Mouse (Mus musculus): ENCODE measurements around the gene Oaz1. TPM values are rescaled to one million over a fixed set of nuclear protein-coding genes. Genes with fewer than 3 reads are reported as not detected.
"Not testable (repeated sequence)": the region's sequence is repeated elsewhere in the genome, so short reads cannot be mapped to it uniquely, and the experiment has no call there.

The Oaz1 gene
- polyA plus RNA-seq, 1 experiment from 2014 or later = 1,560 TPM

- not testable (repeated sequence) for H3K9ac ChIP-seq (ENCODE audit: low read length); H3K27me3 ChIP-seq (ENCODE audit: control insufficient read depth, insufficient read depth, low read length); H3K27ac ChIP-seq (ENCODE audit: low read length); H3K4me1 ChIP-seq (ENCODE audit: control insufficient read depth, insufficient read depth, low read length); H3K36me3 ChIP-seq (ENCODE audit: control insufficient read depth, insufficient read depth, low read length); H3K4me2 ChIP-seq (ENCODE audit: low read depth, low read length); H3K9me3 ChIP-seq (replicated peaks; ENCODE audit: control insufficient read depth, low read length); H3K4me3 ChIP-seq (replicated peaks; ENCODE audit: low read length); ATAC-seq (ENCODE audit: insufficient read depth, low FRiP score)
- WGBS = 70% methylated on average over 3 of the region's 3 CpGs
Observed at GRCm38 (mm10) chr10:80816303-80816702, 10.2 kb upstream of the Oaz1 start.

GRCm38 (mm10) chr10:80817164-80817563 lies 9.3 kb upstream of the Oaz1 start:
- H3K36me3 ChIP-seq (ENCODE audit: control insufficient read depth, insufficient read depth, low read length) = no peaks in the 10 kb centered on the region
- no peaks in the 10 kb centered on the region for H3K9me3 ChIP-seq (replicated peaks; ENCODE audit: control insufficient read depth, low read length)
- H3K4me2 ChIP-seq (ENCODE audit: low read depth, low read length) = no peak overlapping the region
- no peak overlapping the region for H3K4me3 ChIP-seq (replicated peaks; ENCODE audit: low read length)
- H3K9ac ChIP-seq (ENCODE audit: low read length) = no peak overlapping the region
- H3K27me3 ChIP-seq (ENCODE audit: control insufficient read depth, insufficient read depth, low read length) = no peaks in the 10 kb centered on the region
- ATAC-seq (ENCODE audit: insufficient read depth, low FRiP score) = no peak
- 53% methylated on average over 2 of the region's 2 CpGs for WGBS
- no peak overlapping the region for H3K27ac ChIP-seq (ENCODE audit: low read length)
- H3K4me1 ChIP-seq (ENCODE audit: control insufficient read depth, insufficient read depth, low read length) = no peaks in the 10 kb centered on the region

GRCm38 (mm10) chr10:80817955-80818354 lies 8.5 kb upstream of the Oaz1 start:
- ATAC-seq (ENCODE audit: insufficient read depth, low FRiP score); H3K4me3 ChIP-seq (replicated peaks; ENCODE audit: low read length); H3K4me2 ChIP-seq (ENCODE audit: low read depth, low read length); H3K36me3 ChIP-seq (ENCODE audit: control insufficient read depth, insufficient read depth, low read length); H3K4me1 ChIP-seq (ENCODE audit: control insufficient read depth, insufficient read depth, low read length); H3K9ac ChIP-seq (ENCODE audit: low read length); H3K27me3 ChIP-seq (ENCODE audit: control insufficient read depth, insufficient read depth, low read length); H3K27ac ChIP-seq (ENCODE audit: low read length); H3K9me3 ChIP-seq (replicated peaks; ENCODE audit: control insufficient read depth, low read length): not testable (repeated sequence)
- WGBS = 83% methylated on average over 7 of the region's 7 CpGs

GRCm38 (mm10) chr10:80818599-80819281 lies 7.7 kb upstream of the Oaz1 start:
- no peaks in the 10 kb centered on the region for H3K9me3 ChIP-seq (replicated peaks; ENCODE audit: control insufficient read depth, low read length)
- peak overlapping the region; percentile 43; the same call in 1 of the 2 replicates for H3K27ac ChIP-seq (ENCODE audit: low read length)
- peak; percentile 74; the same call in 1 of the 2 replicates for ATAC-seq (ENCODE audit: insufficient read depth, low FRiP score)
- H3K9ac ChIP-seq (ENCODE audit: low read length) = no peak overlapping the region
- no peaks in the 10 kb centered on the region for H3K36me3 ChIP-seq (ENCODE audit: control insufficient read depth, insufficient read depth, low read length)
- H3K4me3 ChIP-seq (replicated peaks; ENCODE audit: low read length) = no peak overlapping the region
- H3K27me3 ChIP-seq (ENCODE audit: control insufficient read depth, insufficient read depth, low read length) = no peaks in the 10 kb centered on the region
- WGBS = 50% methylated on average over 6 of the region's 6 CpGs
- no peaks in the 10 kb centered on the region for H3K4me1 ChIP-seq (ENCODE audit: control insufficient read depth, insufficient read depth, low read length)
- H3K4me2 ChIP-seq (ENCODE audit: low read depth, low read length) = no peak overlapping the region

- no peak overlapping the region for H3K4me2 ChIP-seq (ENCODE audit: low read depth, low read length)
- H3K4me3 ChIP-seq (replicated peaks; ENCODE audit: low read length) = no peak overlapping the region
- H3K36me3 ChIP-seq (ENCODE audit: control insufficient read depth, insufficient read depth, low read length) = no peaks in the 10 kb centered on the region
- H3K9ac ChIP-seq (ENCODE audit: low read length) = no peak overlapping the region; the same call in 1 of the 2 replicates
- H3K27me3 ChIP-seq (ENCODE audit: control insufficient read depth, insufficient read depth, low read length) = no peaks in the 10 kb centered on the region
- ATAC-seq (ENCODE audit: insufficient read depth, low FRiP score) = no peak
- H3K4me1 ChIP-seq (ENCODE audit: control insufficient read depth, insufficient read depth, low read length) = no peaks in the 10 kb centered on the region
- no peaks in the 10 kb centered on the region for H3K9me3 ChIP-seq (replicated peaks; ENCODE audit: control insufficient read depth, low read length)
- WGBS = 32% methylated on average over 3 of the region's 3 CpGs
- peak overlapping the region; percentile 43 for H3K27ac ChIP-seq (ENCODE audit: low read length)
Observed at GRCm38 (mm10) chr10:80819406-80819805, 7.0 kb upstream of the Oaz1 start.

GRCm38 (mm10) chr10:80821991-80822390 lies 4.5 kb upstream of the Oaz1 start:
- Histone ChIP-seq H3K4me3 (replicated peaks; ENCODE audit: low read length) (no peak overlapping the region), H3K27me3 (ENCODE audit: control insufficient read depth, insufficient read depth, low read length) (no peaks in the 10 kb centered on the region), H3K36me3 (ENCODE audit: control insufficient read depth, insufficient read depth, low read length) (no peaks in the 10 kb centered on the region), H3K4me1 (ENCODE audit: control insufficient read depth, insufficient read depth, low read length) (peaks cover 4% of the 10 kb centered on the region; the same call in 1 of the 2 replicates), H3K9me3 (replicated peaks; ENCODE audit: control insufficient read depth, low read length) (no peaks in the 10 kb centered on the region), H3K9ac (ENCODE audit: low read length) (no peak overlapping the region), H3K4me2 (ENCODE audit: low read depth, low read length) (no peak overlapping the region), H3K27ac (ENCODE audit: low read length) (no peak overlapping the region)
- 48% methylated on average over 2 of the region's 2 CpGs for WGBS
- no peak for ATAC-seq (ENCODE audit: insufficient read depth, low FRiP score)

GRCm38 (mm10) chr10:80822528-80822927 lies 3.9 kb upstream of the Oaz1 start:
- Histone ChIP-seq H3K36me3 (ENCODE audit: control insufficient read depth, insufficient read depth, low read length) (no peaks in the 10 kb centered on the region), H3K27me3 (ENCODE audit: control insufficient read depth, insufficient read depth, low read length) (no peaks in the 10 kb centered on the region), H3K27ac (ENCODE audit: low read length) (no peak overlapping the region), H3K4me1 (ENCODE audit: control insufficient read depth, insufficient read depth, low read length) (peaks cover 4% of the 10 kb centered on the region; the same call in 1 of the 2 replicates), H3K4me2 (ENCODE audit: low read depth, low read length) (no peak overlapping the region), H3K4me3 (replicated peaks; ENCODE audit: low read length) (no peak overlapping the region), H3K9me3 (replicated peaks; ENCODE audit: control insufficient read depth, low read length) (no peaks in the 10 kb centered on the region), H3K9ac (ENCODE audit: low read length) (no peak overlapping the region)
- ATAC-seq (ENCODE audit: insufficient read depth, low FRiP score) = no peak
- WGBS = 89% methylated on average over 5 of the region's 5 CpGs

GRCm38 (mm10) chr10:80823316-80823715 lies 3.1 kb upstream of the Oaz1 start:
- Histone ChIP-seq H3K4me3 (replicated peaks; ENCODE audit: low read length) (no peak overlapping the region), H3K27me3 (ENCODE audit: control insufficient read depth, insufficient read depth, low read length) (no peaks in the 10 kb centered on the region), H3K9me3 (replicated peaks; ENCODE audit: control insufficient read depth, low read length) (no peaks in the 10 kb centered on the region), H3K27ac (ENCODE audit: low read length) (no peak overlapping the region), H3K4me2 (ENCODE audit: low read depth, low read length) (no peak overlapping the region), H3K9ac (ENCODE audit: low read length) (no peak overlapping the region), H3K36me3 (ENCODE audit: control insufficient read depth, insufficient read depth, low read length) (no peaks in the 10 kb centered on the region), H3K4me1 (ENCODE audit: control insufficient read depth, insufficient read depth, low read length) (peaks cover 10% of the 10 kb centered on the region)
- WGBS = 89% methylated on average over 1 of the region's 1 CpGs
- ATAC-seq (ENCODE audit: insufficient read depth, low FRiP score) = no peak

GRCm38 (mm10) chr10:80823847-80824643 lies 2.4 kb upstream of the Oaz1 start:
- Histone ChIP-seq H3K27me3 (ENCODE audit: control insufficient read depth, insufficient read depth, low read length) (no peaks in the 10 kb centered on the region), H3K4me1 (ENCODE audit: control insufficient read depth, insufficient read depth, low read length) (peaks cover 13% of the 10 kb centered on the region), H3K4me2 (ENCODE audit: low read depth, low read length) (no peak overlapping the region), H3K4me3 (replicated peaks; ENCODE audit: low read length) (no peak overlapping the region), H3K9me3 (replicated peaks; ENCODE audit: control insufficient read depth, low read length) (no peaks in the 10 kb centered on the region), H3K27ac (ENCODE audit: low read length) (no peak overlapping the region), H3K9ac (ENCODE audit: low read length) (peak overlapping the region; percentile 46; the same call in 1 of the 2 replicates), H3K36me3 (ENCODE audit: control insufficient read depth, insufficient read depth, low read length) (0 out of 2 replicates have a peak, but pooled peaks cover under 1% of the 10 kb centered on the region)
- 54% methylated on average over 8 of the region's 8 CpGs for WGBS
- no peak for ATAC-seq (ENCODE audit: insufficient read depth, low FRiP score)
